Mouse (Mus musculus) ovary, postnatal 14 days (tissue): ENCODE measurements around the gene Oip5.
A peak's percentile ranks its signal among the peaks of the same experiment; 100 is the strongest.
"Not testable (repeated sequence)": the region's sequence is repeated elsewhere in the genome, so short reads cannot be mapped to it uniquely, and the experiment has no call there.

Source experiments
- DNase-seq: peaks from one replicate; pipeline ENCODE4 v3.0.0; 2022; ENCODE audit warnings: low spot score

Oip5 gene

GRCm38 (mm10) chr2:119618199-119618982 is at the start of gene Oip5, which contains the start of gene Nusap1:
Gene Oip5 (minus strand): TSS chr2:119618469.
Gene Nusap1 (plus strand): TSS chr2:119618298.
- peak; percentile 83 for DNase-seq

DNA sequence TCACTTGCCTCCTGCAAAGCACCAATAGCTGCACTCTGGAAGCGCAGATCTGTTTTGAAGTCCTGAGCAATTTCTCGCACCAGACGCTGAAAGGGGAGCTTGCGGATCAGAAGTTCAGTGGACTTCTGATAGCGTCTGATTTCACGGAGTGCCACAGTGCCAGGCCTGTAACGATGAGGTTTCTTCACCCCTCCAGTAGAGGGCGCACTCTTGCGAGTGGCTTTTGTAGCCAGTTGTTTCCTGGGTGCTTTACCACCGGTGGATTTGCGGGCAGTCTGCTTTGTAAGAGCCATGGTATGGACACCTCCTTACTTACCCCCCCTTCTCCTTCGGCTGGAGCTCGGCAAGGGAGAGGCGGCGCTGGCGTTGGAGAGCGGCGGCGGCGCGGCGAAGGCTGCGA is 47.5 kb upstream of the Oip5 start:
- DNase-seq, result not testable (repeated sequence)

- peak; percentile 80 for DNase-seq
These were observed 44.2 kb upstream of the Oip5 start, which contains the start of gene Ndufaf1 for GRCm38 (mm10) chr2:119662220-119663182. Gene Ndufaf1 (minus strand): TSS chr2:119662827.

DNA sequence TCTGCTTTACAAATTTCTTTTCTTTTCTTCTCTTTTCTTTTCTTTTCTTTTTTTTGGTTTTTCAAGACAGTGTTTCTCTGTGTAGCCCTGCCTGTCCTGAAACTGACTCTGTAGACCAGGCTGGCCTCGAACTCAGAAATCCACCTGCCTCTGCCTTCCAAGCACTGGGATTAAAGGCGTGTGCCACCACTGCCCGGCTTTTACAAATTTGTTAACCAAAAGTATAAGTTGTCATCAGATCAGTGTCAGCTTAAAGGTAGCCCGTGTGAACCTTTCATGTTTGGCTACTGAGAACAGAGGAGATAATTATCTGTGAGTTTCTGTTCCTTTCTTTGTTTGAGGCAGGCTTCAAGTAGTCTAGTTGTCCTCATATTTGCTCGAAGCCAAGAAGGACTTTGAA is 26.0 kb upstream of the Oip5 start:
- no peak for DNase-seq

- no peak for DNase-seq
These were observed 23.1 kb upstream of the Oip5 start for GRCm38 (mm10) chr2:119641214-119641912.

- DNase-seq, result no peak
These were observed 18.5 kb upstream of the Oip5 start for GRCm38 (mm10) chr2:119636781-119637180.

- DNase-seq, result no peak
These were observed 3.0 kb upstream of the Oip5 start for GRCm38 (mm10) chr2:119621302-119621701.

GRCm38 (mm10) chr2:119619002-119619401 is 733 bp upstream of the Oip5 start:
- DNase-seq, result not testable (repeated sequence)

DNA sequence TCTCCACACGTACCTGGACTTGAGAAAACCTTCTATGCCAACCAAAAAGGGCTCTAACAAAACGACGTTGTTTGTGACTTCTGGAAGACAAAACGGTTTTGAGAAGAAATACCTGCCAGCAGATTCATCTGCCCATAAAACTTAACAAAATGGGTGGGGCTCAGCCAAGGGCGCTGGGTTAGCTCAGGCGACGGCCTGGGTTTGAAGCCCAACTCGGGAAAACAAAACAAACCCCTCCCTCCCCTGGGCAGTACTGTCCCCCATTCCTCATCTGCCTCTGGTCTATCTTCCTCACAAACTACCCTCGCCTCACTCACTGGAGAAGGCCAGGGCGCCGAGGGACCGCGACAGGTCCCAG is 449 bp downstream of the Oip5 start:
- no peak for DNase-seq

- DNase-seq, result no peak
These were observed 11.2 kb downstream of the Oip5 start for GRCm38 (mm10) chr2:119607023-119607422.

DNA sequence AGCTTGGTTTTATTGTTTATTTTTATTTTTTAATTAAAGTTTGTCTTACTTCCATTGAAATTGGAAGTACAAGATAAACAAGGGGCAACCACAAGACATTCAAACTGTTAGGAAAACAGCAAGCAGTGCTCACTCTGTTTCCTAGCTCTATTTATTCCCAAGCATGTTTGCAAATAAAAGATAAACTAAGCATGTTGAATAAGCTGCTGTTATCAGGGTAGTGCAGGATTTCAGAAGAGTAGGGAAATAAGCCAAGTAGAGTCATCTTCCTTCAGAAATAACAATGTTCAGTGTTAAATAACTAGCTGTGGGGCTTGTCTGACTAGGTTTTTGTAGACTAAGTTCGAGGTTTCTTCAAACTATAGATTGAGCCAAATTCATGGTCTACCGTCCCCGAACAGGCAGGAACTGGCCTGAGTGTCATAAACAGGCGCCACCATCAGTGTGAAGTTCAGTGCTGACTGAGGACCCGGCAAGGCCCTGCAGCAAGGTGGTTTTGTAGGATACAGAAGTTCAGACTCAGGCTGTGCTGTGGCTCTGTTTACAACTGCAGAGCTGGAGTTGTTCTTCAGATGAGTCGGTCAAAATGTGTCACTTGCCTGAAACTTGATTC is 12.8 kb downstream of the Oip5 start:
- DNase-seq, result no peak

GRCm38 (mm10) chr2:119603909-119604308 is 14.4 kb downstream of the Oip5 start:
- no peak for DNase-seq

DNA sequence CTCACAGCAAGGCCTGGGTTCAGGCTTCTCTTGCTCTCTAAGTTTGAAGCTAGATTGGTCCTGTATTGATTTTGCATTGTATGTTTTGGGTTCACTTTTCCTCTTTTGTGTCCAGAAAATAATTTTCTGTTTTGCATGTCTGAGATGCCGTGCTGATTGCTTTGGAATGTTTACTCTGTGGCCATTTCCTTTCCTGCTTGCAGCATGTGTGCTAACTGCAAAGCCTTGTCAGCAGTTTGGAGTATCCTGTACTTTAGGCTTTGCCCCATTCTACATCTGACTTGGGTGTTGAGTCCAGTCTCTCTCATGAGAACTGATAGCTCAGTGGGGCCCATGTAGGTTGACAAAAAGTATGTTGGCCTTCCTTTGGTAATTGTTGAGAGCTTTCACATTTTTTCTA is 15.8 kb downstream of the Oip5 start:
- DNase-seq, result no peak

GRCm38 (mm10) chr2:119601575-119601974 is 16.7 kb downstream of the Oip5 start:
- DNase-seq, result not testable (repeated sequence)

DNA sequence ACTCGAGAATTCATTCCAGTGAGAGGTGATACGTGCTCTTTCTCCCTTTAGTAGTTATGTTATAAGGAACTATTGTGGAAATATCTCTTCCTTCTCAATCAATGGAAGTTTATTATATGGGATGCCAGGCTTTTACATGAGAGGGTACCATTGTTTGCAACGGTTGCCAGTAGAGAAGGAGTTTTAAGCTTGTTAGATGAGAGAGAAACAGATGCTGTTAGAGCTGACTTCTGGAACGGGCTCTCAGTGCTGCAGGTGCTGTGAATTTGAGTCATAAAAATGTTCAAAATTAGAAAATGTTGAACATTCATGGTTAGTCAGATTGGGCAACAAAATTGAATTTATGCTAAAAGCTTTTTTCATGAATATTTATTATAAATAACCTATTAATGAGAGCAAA is 17.2 kb downstream of the Oip5 start:
- DNase-seq, result no peak

GRCm38 (mm10) chr2:119596781-119597330 is 21.4 kb downstream of the Oip5 start:
- DNase-seq, result no peak

GRCm38 (mm10) chr2:119595308-119595707 is 23.0 kb downstream of the Oip5 start:
- no peak for DNase-seq

GRCm38 (mm10) chr2:119594113-119594981 is 23.9 kb downstream of the Oip5 start:
- DNase-seq, result peak; percentile 97

GRCm38 (mm10) chr2:119593765-119594112 is 24.5 kb downstream of the Oip5 start:
- no peak for DNase-seq

DNA sequence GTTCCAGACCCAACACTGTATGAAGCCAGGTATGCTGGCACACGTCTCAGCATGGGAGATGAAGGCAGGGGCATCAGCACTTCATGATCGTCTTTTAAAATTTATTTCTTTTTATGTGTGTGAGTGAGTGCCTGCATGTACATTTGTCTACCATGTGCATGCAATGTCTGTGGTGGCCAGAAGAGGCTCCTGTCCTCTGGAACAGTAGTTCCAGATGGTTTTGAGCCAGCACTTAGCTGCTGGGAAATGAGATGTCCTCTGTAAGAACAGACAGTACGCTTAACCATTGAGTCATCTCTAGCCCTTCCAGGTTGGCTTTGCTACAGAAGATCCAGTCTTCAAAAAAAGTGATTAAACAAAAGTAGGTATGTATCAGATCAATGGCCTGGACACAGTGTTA is 27.0 kb downstream of the Oip5 start:
- no peak for DNase-seq

DNA sequence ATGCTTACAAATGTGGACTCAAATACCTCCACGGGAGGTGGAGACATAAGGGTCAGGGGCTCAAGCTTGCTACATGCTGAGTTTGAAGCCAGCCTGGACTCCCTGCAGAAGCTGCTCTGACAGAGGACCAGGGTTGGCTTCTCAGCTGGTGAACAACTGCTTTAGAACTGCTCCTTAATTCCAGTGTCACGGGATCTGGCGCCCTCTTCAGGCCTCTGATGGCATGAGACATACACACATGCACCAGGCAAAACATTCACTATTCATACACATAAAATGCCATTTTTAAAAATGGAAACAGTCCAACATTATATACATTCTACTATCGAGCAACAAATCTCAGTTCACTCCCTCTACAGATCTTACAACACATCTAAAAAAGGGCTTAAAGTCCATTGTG is 30.9 kb downstream of the Oip5 start:
- peak; percentile 36 for DNase-seq
